Mouse (Mus musculus) kidney, postnatal 0 days (tissue): ENCODE measurements around the gene Adgre5. TPM values are rescaled to one million over a fixed set of nuclear protein-coding genes. Genes with fewer than 3 reads are reported as not detected.

ENCODE experiments used
- ATAC-seq: fragments of 200-750 bp; cut with Nextera tagmentation; replicated peaks from 2 replicates; pipeline ENCODE4 v1.8.0; 2017; ENCODE audit warnings: low read depth, moderate number of reproducible peaks, moderate TSS enrichment, moderate library complexity; ENCODE audit not compliant: low FRiP score
- DNase-seq: peaks from one replicate; pipeline ENCODE4 v3.0.0-alpha.2; 2016; ENCODE audit warnings: low spot score
- H3K27ac ChIP-seq: fragments of 300-500 bp; sonication (generic); 2 replicates; pipeline ENCODE4 v1.5.1; 2014; ENCODE audit warnings: mild to moderate bottlenecking
- H3K27me3 ChIP-seq: fragments of 300-500 bp; sonication (generic); 2 replicates; pipeline ENCODE4 v1.6.1; 2014; ENCODE audit warnings: low read length, mixed read lengths; ENCODE audit not compliant: insufficient read depth
- H3K36me3 ChIP-seq: fragments of 300-500 bp; sonication (generic); 2 replicates; pipeline ENCODE4 v1.6.1; 2014; ENCODE audit warnings: low read length, mixed read lengths; ENCODE audit not compliant: insufficient read depth
- H3K4me1 ChIP-seq: fragments of 300-500 bp; sonication (generic); replicated peaks from 2 replicates; pipeline ENCODE4 v1.6.1; 2014; ENCODE audit warnings: antibody characterized with exemption, low read length, mixed read lengths; ENCODE audit not compliant: insufficient read depth
- H3K4me2 ChIP-seq: fragments of 300-500 bp; sonication (generic); 2 replicates; pipeline ENCODE4 v1.6.1; 2014; ENCODE audit warnings: mild to moderate bottlenecking, low read length, moderate library complexity, mixed read lengths
- H3K4me3 ChIP-seq: fragments of 300-500 bp; sonication (generic); replicated peaks from 2 replicates; pipeline ENCODE4 v1.5.1; 2014; ENCODE audit warnings: low read depth, low read length
- H3K9ac ChIP-seq: fragments of 300-500 bp; sonication (generic); 2 replicates; pipeline ENCODE4 v1.6.1; 2014; ENCODE audit warnings: low read depth, low read length
- H3K9me3 ChIP-seq: fragments of 300-500 bp; sonication (generic); replicated peaks from 2 replicates; pipeline ENCODE4 v1.6.1; 2016; ENCODE audit warnings: low read length, inconsistent platforms, mixed read lengths
- CTCF ChIP-seq: IDR thresholded peaks from 2 replicates; pipeline ENCODE4 v1.5.1; 2016; ENCODE audit warnings: antibody characterized with exemption, low read depth, mild to moderate bottlenecking, moderate library complexity
- WGBS: fragments of 180-500 bp; shearing (Covaris S2); extraction: QIAGEN DNeasy Blood & Tissue Kit; methylation state at CpG from one replicate; pipeline ENCODE4 v1.1.7; 2014; 5-methylcytosine and 5-hydroxymethylcytosine counted together
- polyA plus RNA-seq: library from polyadenylated mRNA; unstranded; fragments of >200 nt; fragmentation: Nextera tagmentation; extraction: Ambion mirVana; gene quantifications from 2 replicates; pipeline ENCODE4 v1.2.1, GENCODE M21; 2015

The Adgre5 gene
- polyA plus RNA-seq, 1 experiment from 2014 or later, result 37.8 TPM

- no peak for ATAC-seq
- no peak overlapping the region for H3K4me3 ChIP-seq
- WGBS, result 24% methylated on average over 5 of the region's 5 CpGs
- H3K4me2 ChIP-seq, result no peak overlapping the region
- H3K9ac ChIP-seq, result no peak overlapping the region
- H3K27me3 ChIP-seq, result no peaks in the 10 kb centered on the region
- H3K27ac ChIP-seq, result no peak overlapping the region
- no peaks in the 10 kb centered on the region for H3K36me3 ChIP-seq
- H3K9me3 ChIP-seq, result no peaks in the 10 kb centered on the region
- H3K4me1 ChIP-seq, result peaks cover 5% of the 10 kb centered on the region; the same call in 1 of the 2 replicates
- DNase-seq, result peak; percentile 45
- TF ChIP-seq CTCF, result no peak
Observed at GRCm38 (mm10) chr8:83768526-83768925, 27.4 kb upstream of the Adgre5 start.

- no peaks in the 10 kb centered on the region for H3K36me3 ChIP-seq
- H3K4me2 ChIP-seq, result no peak overlapping the region
- no peak for TF ChIP-seq CTCF
- no peak for ATAC-seq
- no peak overlapping the region for H3K27ac ChIP-seq
- H3K9me3 ChIP-seq, result no peaks in the 10 kb centered on the region
- peaks cover under 1% of the 10 kb centered on the region; the same call in 1 of the 2 replicates for H3K4me1 ChIP-seq
- no peak overlapping the region for H3K9ac ChIP-seq
- WGBS, result 93% methylated on average over 4 of the region's 4 CpGs
- DNase-seq, result no peak
- H3K4me3 ChIP-seq, result no peak overlapping the region
- no peaks in the 10 kb centered on the region for H3K27me3 ChIP-seq
Observed at GRCm38 (mm10) chr8:83767442-83767841, 26.3 kb upstream of the Adgre5 start.

GRCm38 (mm10) chr8:83765663-83766062, 24.5 kb upstream of the Adgre5 start:
- H3K4me1 ChIP-seq, result no peaks in the 10 kb centered on the region
- H3K27ac ChIP-seq, result no peak overlapping the region
- no peak for ATAC-seq
- no peak for DNase-seq
- no peaks in the 10 kb centered on the region for H3K27me3 ChIP-seq
- no peaks in the 10 kb centered on the region for H3K36me3 ChIP-seq
- no peak overlapping the region for H3K9ac ChIP-seq
- H3K9me3 ChIP-seq, result no peaks in the 10 kb centered on the region
- no peak overlapping the region for H3K4me2 ChIP-seq
- TF ChIP-seq CTCF, result no peak
- no peak overlapping the region for H3K4me3 ChIP-seq

GRCm38 (mm10) chr8:83764717-83765116, 23.6 kb upstream of the Adgre5 start:
- no peak overlapping the region for H3K9ac ChIP-seq
- ATAC-seq, result no peak
- no peak for DNase-seq
- no peaks in the 10 kb centered on the region for H3K4me1 ChIP-seq
- H3K9me3 ChIP-seq, result no peaks in the 10 kb centered on the region
- H3K27ac ChIP-seq, result no peak overlapping the region
- H3K4me3 ChIP-seq, result no peak overlapping the region
- TF ChIP-seq CTCF, result no peak
- H3K27me3 ChIP-seq, result no peaks in the 10 kb centered on the region
- 84% methylated on average over 2 of the region's 2 CpGs for WGBS
- no peak overlapping the region for H3K4me2 ChIP-seq
- no peaks in the 10 kb centered on the region for H3K36me3 ChIP-seq

- DNase-seq (no peak), ATAC-seq (no peak)
- Histone ChIP-seq H3K36me3 (no peaks in the 10 kb centered on the region), H3K27me3 (no peaks in the 10 kb centered on the region), H3K4me2 (no peak overlapping the region), H3K4me1 (no peaks in the 10 kb centered on the region), H3K9ac (no peak overlapping the region), H3K9me3 (no peaks in the 10 kb centered on the region), H3K4me3 (no peak overlapping the region), H3K27ac (no peak overlapping the region)
- no peak for TF ChIP-seq CTCF
- WGBS, result 93% methylated on average over 8 of the region's 8 CpGs
Observed at GRCm38 (mm10) chr8:83764116-83764515, 23.0 kb upstream of the Adgre5 start.

- DNase-seq, result no peak
- Histone ChIP-seq H3K27me3 (no peaks in the 10 kb centered on the region), H3K4me1 (no peaks in the 10 kb centered on the region), H3K36me3 (no peaks in the 10 kb centered on the region), H3K9ac (no peak overlapping the region), H3K4me2 (no peak overlapping the region), H3K4me3 (no peak overlapping the region), H3K27ac (no peak overlapping the region), H3K9me3 (no peaks in the 10 kb centered on the region)
- WGBS, result 47% methylated on average over 2 of the region's 2 CpGs
- ATAC-seq, result no peak
- no peak for TF ChIP-seq CTCF
Observed at GRCm38 (mm10) chr8:83759231-83759759, 18.2 kb upstream of the Adgre5 start.

GRCm38 (mm10) chr8:83758298-83758697, 17.2 kb upstream of the Adgre5 start:
- WGBS, result 56% methylated on average over 5 of the region's 5 CpGs
- Histone ChIP-seq H3K27me3 (no peaks in the 10 kb centered on the region), H3K9ac (no peak overlapping the region), H3K4me3 (no peak overlapping the region), H3K4me1 (no peaks in the 10 kb centered on the region), H3K27ac (no peak overlapping the region), H3K36me3 (no peaks in the 10 kb centered on the region), H3K4me2 (no peak overlapping the region), H3K9me3 (no peaks in the 10 kb centered on the region)
- no peak for TF ChIP-seq CTCF
- DNase-seq (no peak), ATAC-seq (no peak)
